Mouse (Mus musculus) thymus, postnatal 36 days (tissue): ENCODE results near the gene Ddx39.

Source experiments
- DNase-seq, 2 experiments: peaks; one replicate each; pipeline ENCODE4 v3.0.0; 2022; ENCODE audit warnings: mixed read lengths in 2 of 2

Gene Ddx39

GRCm38 (mm10) chr8:83715031-83715690, at the start of gene Ddx39:
TSS of gene Ddx39 (plus strand) at chr8:83715177.
- peak; percentile 92 to 96 for DNase-seq

DNA sequence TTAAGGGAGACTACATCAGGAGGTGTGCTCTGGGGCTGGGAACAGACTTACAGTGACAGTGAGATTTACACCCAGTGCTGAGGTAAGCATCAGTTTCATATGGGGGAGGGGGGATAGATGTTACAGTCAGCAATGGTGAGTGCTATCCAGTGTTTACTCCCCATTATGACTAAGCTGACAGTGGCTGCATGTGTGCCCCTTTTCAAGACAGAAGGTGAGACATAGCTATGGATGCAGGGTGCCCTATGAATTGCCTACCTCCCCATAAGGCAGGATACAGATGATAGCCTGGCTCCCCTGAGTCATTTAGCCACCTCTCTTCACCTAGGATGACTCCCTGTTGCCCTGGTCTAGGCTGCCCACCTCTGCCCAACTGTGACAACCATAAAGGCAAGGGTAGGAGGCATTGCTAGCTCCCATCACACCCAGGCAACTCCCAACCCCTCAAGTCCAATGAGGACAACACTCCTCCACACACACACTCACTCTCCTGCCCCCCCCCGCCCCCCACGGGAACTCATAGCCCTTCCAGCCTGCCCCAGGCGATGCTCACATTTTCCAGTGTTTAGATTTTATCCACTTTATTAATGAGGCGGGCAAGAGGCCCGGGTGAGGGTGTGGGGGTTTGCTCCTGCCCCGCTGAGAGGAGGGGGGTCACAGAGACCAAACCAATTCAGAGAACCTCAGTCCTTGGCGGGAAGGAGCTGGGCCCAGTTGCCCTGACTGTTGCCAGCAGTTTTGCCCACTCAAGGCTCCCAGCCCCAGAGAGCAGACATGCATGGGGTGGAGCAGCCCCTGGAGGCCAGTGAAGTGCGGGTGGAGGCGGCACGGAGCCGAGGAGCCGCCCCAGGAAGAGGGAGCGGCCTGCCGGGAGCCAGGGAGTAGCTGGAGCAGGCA, 48.8 kb upstream of the Ddx39 start, which contains the start of gene Ptger1:
TSS of gene Ptger1 (plus strand) at position 710 of the 897 bp plus-strand sequence.
- DNase-seq = no peak

- DNase-seq = no peak
Measured at GRCm38 (mm10) chr8:83666866-83667234, 48.1 kb upstream of the Ddx39 start.

DNA sequence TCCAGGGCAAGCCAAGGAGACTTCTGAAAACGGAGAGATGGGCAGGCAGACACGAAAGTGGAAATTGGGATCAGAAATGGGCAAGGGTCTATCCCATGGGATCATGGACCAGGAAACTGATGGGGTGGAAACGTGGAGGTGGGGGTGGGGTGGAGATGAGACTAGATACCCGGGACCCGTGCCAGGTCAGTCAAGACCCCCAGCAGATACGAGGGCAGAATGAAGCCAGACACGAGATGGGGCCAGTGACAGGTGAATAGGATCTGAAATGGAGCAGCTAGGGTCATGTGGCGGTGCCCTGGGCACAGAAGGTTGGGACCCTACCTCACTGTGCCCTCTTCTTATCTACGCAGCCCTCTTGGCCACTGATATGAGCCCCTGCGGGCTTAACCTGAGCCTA, 47.5 kb upstream of the Ddx39 start:
- no peak for DNase-seq

GRCm38 (mm10) chr8:83668010-83668916, 46.7 kb upstream of the Ddx39 start:
- DNase-seq = peak; percentile 60 to 67

- DNase-seq = no peak
Measured at GRCm38 (mm10) chr8:83669013-83669412, 46.0 kb upstream of the Ddx39 start.

DNA sequence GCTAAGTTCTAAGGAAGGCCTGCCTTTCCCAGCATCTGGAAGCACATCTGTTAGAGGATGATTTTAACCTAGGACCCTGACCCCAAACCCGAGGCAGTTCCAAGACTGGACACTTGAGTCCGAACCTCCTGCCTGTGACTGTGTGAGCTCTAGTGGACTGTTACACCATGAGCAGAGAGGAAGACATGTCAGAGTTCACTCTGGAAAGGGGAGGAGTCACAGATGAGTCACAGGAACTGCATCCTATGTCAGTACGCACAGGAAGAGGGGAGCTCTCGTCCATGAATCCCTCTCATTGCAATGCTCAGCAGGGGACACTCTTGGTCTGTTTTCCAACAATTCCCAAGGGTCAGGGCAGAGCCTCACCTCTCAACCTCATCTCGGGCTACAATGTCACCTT, 42.0 kb upstream of the Ddx39 start:
- no peak for DNase-seq

- DNase-seq = no peak
Measured at GRCm38 (mm10) chr8:83674497-83674896, 40.5 kb upstream of the Ddx39 start.

DNA sequence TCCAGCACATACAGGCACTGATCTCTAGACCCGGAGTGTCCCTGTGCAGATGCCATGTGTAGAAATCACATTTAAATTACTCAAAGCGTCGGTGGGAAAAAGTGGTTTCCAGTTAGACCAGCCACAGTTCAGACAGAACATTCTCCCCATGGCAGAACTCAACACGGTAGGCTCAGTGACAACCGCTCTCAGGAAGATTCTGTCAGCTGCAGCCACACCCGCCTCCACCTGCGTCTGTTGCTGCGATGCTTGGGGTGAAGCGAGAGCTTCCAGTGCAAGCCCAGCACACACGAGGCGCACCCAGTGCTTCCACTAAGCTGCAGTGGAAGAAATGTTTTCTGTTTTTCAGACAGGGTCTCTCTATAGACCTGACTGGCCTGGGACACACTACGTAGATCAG, 35.1 kb upstream of the Ddx39 start:
- DNase-seq = no peak

DNA sequence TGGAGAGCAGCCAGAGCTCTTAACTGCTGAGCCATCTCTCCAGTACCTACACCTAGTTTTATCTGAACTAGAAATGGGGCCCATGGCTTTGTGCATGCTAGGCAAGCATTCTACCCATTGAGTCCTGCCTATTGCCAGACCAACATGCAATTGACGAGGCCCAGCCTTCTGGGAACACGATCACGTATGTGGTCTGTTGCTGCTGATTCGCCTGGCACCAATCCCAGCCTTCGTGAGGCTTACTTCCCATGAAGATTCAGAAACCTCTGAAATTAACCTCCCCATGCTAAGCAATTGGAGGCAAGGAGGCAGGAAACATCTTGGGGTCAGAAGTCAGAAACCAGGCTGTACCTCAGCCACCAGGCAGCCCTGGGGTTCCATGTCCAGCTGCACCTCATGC, 34.4 kb upstream of the Ddx39 start:
- no peak for DNase-seq

DNA sequence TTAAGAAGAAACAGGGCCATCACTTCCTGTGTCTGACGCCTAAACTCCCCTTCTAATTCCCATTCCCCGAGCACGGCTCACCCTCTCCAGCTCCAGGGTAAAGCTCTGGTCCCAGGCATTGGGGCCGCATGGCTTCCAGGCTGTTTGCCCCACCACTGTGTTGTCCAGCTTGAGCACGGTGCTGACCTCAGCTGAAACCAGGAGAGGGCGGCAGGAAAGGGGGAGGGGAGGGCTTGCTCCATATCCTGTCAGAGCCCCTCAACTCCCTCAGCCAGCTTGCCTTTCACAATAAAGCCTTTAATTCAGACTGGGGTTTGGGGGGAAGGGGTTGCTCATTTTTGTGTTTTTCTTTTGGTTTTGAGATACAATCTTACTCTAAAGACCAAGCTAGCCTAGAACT, 33.9 kb upstream of the Ddx39 start:
- no peak for DNase-seq

DNA sequence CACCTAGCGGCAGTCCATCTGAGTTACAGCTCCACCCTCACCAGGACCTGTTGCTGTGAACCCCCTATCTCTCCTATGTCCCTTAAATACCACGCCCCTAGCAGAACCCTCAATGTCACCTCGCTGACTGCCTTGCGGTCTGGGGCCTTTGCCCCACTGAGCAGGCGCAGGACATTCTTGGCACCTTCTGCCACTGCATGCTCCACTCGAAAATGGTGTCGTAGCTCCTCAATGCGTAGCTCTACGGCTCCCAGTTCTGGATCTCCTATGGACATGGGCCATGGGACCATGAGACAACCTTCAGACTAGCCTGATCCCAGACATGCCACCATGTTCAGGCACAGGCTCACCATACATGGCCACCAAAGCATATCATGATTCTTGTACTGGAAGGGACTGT, 30.5 kb upstream of the Ddx39 start:
- DNase-seq = no peak

- no peak for DNase-seq
Measured at GRCm38 (mm10) chr8:83689264-83689663, 25.7 kb upstream of the Ddx39 start.

DNA sequence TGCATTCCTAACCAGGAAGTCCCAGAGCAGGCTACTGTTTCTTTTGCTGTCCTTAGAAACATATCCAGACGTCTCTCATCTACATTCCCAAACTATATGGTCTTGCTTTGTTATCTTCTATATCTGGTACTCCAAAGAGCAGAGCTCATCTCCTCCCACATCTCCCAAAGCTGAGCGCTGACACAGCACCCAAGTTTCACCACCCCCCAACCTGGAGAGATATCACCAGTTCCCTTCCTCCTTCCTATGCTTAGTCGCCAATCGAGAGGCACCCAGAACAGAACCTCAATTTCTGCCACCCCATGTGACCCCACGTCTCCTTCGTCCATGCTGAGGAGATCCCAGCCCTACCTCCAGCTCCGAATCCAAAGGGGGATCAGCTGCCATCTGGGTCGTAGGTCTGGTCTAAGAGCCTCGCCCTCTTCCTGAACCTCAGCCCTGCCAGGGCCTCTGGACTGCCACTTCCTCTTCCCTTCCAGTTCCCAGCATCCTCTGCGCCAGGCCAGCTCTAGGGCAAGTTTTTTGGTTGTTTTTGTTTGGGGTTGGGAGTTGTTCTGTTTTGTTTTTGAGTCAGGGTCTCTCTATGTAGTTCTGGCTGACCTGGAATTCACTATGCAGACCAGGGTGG, 21.3 kb upstream of the Ddx39 start:
- DNase-seq = peak; percentile 34 to 52

GRCm38 (mm10) chr8:83694369-83695160, 20.4 kb upstream of the Ddx39 start:
- DNase-seq = no peak

GRCm38 (mm10) chr8:83695351-83696106, 19.4 kb upstream of the Ddx39 start:
- peak; percentile 52 to 69 for DNase-seq

DNA sequence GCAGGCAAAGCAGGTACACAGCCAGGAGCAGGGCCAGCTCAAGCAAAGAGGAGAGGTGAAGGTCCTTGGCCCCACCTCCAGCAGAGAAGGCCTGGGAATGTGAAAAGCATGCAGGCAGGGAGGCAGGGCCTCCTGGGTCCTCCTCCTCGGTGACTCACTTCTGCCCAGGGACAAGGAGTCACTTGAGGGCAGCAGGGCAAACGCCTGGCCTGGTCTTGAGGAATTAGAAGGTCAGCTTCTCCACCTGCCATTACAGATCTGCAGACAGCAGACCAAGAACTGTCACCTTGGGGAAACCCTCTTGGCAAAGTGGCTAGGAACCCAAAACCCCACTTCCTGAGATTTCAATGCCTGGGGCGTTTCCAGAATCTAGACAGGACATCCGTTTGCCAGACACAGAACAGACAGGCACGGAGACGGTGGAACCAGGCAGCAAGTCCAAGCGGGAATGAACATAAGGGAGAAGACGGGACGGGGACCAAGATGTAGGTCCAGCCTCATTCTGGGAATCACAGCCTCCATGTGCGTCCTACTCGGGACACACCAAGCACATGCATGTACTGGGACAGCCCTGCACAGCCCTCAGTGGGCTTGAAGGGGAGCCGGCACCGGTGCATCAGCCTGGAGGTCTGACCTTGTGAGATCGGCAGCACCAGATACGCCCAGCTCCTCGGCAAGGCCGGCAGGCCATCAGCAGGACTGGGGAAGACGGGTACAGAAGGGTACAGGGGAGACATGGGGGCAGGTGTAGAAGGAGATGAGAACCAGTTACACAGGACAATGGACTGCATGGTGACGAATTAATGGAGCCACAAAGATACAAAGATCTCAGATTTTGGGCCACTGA, 17.4 kb upstream of the Ddx39 start:
- peak in 1 of 2 experiments; percentile 42 for DNase-seq

GRCm38 (mm10) chr8:83698291-83698660, 16.7 kb upstream of the Ddx39 start:
- DNase-seq = peak; percentile 76 to 86

- peak; percentile 76 to 81 for DNase-seq
Measured at GRCm38 (mm10) chr8:83698661-83699453, 16.1 kb upstream of the Ddx39 start, which contains the start of gene Pkn1. TSS of gene Pkn1 (minus strand) at chr8:83699179.
